Mouse (Mus musculus) kidney, postnatal 36 days (tissue): ENCODE results near the gene Cyp46a1.

Experiments
- DNase-seq, 2 experiments: peaks; one replicate each; pipeline ENCODE4 v3.0.0; 2021 to 2022; ENCODE audit warnings: mixed read lengths in 2 of 2

The Cyp46a1 gene

GRCm38 (mm10) chr12:108409100-108409499, 74.9 kb downstream of the Cyp46a1 start:
- no peak for DNase-seq

- DNase-seq = no peak
Observed at GRCm38 (mm10) chr12:108410416-108411208, 76.4 kb downstream of the Cyp46a1 start.
